Mouse (Mus musculus): ENCODE measurements around the gene Lamtor5. TPM values are rescaled to one million over a fixed set of nuclear protein-coding genes. Genes with fewer than 3 reads are reported as not detected.
"Not testable (repeated sequence)": the region's sequence is repeated elsewhere in the genome, so short reads cannot be mapped to it uniquely, and the experiment has no call there.

The Lamtor5 gene
- total RNA-seq, 1 experiment: 76.9 TPM

DNA sequence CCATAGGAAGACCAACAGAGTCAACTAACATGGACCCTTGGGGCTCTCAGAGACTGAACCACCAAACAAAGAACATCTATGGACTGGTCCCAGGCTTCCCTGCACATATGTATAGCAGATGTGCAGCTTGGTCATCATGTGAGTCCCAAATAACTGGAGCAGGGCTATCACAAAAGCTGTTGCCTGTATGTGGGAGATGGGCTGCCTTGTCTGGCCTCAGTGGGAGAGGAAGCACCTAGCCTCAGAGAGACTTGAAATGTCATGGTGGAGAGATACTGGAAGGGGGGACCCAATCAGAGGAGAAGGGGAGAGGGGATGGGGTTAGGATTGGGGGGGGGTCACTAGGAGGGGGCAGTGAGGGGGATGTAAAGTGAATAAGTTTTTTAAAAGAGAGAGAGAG is 8.7 kb downstream of the Lamtor5 start:
- no peak for DNase-seq (ENCODE audit: low read depth, low spot score)
- H3K9me3 ChIP-seq (ENCODE audit: control insufficient read depth, insufficient read depth, low read depth, low read length): no peaks in the 10 kb centered on the region
- H3K36me3 ChIP-seq (ENCODE audit: control insufficient read depth, insufficient read depth, low read length, poor library complexity, severe bottlenecking): 0 out of 2 replicates have a peak, but pooled peaks cover under 1% of the 10 kb centered on the region
- TF ChIP-seq ZC3H11A (IDR thresholded peaks at IDR 0.05; ENCODE audit: borderline replicate concordance, low read depth, low read length): no peak
- TF ChIP-seq HCFC1 (IDR thresholded peaks at IDR 0.05; ENCODE audit: borderline replicate concordance, insufficient read depth, low read length): no peak
- TF ChIP-seq CHD2 (IDR thresholded peaks at IDR 0.05; ENCODE audit: low read depth, low read length): no peak
- TF ChIP-seq MAFK (IDR thresholded peaks at IDR 0.05; ENCODE audit: insufficient read depth, low read depth, low read length): no peak
- TF ChIP-seq ZNF384 (IDR thresholded peaks at IDR 0.05; ENCODE audit: low read depth, low read length): no peak
- H3K4me3 ChIP-seq (ENCODE audit: insufficient read depth in 1 of 2, low read depth in 1 of 2, low read length in 2 of 2, poor library complexity in 1 of 2, severe bottlenecking in 1 of 2): no peak overlapping the region
- peaks cover 0 to 2% of the 10 kb centered on the region in 2 experiments; a peak in 1 of 4 replicates for H3K4me1 ChIP-seq (ENCODE audit: control insufficient read depth in 2 of 2, insufficient read depth in 2 of 2, low read length in 2 of 2, poor library complexity in 1 of 2)
- H3K27ac ChIP-seq (ENCODE audit: insufficient read depth, low read depth, low read length, poor library complexity, severe bottlenecking): no peak overlapping the region
- no peak overlapping the region for H3K9ac ChIP-seq (ENCODE audit: insufficient read depth, low read depth, low read length, poor library complexity, severe bottlenecking)
- in situ Hi-C loops (cut with MboI; ENCODE audit: low sequenced_read_pairs in 2 of 2, unreplicated experiment in 2 of 2): no loop called here

DNA sequence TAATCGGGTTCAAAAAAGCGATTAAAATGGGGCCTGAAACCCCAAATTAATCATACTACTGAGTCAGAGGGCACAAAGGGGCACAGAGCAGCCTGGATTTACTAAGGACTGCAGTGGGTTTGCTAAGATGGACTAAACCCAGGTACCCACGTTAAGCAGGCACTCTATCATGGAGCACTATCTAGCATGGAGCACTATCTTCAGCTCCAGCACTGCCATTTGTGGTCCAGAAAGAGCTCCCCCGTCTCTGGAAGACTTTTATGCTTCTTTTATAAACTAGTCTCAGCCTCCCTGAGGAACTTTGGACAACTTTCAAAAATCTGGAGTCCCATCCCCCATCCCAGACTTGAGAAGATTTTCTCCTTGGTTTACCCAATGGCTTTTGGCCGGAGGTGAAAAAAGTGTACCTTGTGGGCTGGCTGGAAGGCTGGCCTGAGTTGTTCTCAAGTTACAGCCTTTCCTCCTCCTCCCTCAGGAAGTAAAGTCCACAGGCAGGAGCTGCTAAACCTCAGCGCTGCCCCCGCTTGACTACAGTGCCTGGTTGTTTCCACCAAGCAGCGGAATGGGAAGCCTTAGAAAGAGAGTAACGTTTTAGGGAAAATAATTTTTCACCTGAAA is 12.2 kb downstream of the Lamtor5 start, which contains the start of gene Slc16a4:
Gene Slc16a4, plus strand, starts transcription at position 467 of the 618 bp plus-strand sequence.
- TF ChIP-seq HCFC1 (IDR thresholded peaks at IDR 0.05; ENCODE audit: borderline replicate concordance, insufficient read depth, low read length) (no peak), ZNF384 (IDR thresholded peaks at IDR 0.05; ENCODE audit: low read depth, low read length) (peak; percentile 86)
- Histone ChIP-seq H3K4me1 (ENCODE audit: control insufficient read depth in 2 of 2, insufficient read depth in 2 of 2, low read length in 2 of 2, poor library complexity in 1 of 2) (peaks cover 0 to 2% of the 10 kb centered on the region in 2 experiments; a peak in 1 of 4 replicates), H3K36me3 (ENCODE audit: control insufficient read depth, insufficient read depth, low read length, poor library complexity, severe bottlenecking) (no peaks in the 10 kb centered on the region), H3K9ac (ENCODE audit: insufficient read depth, low read depth, low read length, poor library complexity, severe bottlenecking) (no peak within 1 kb of the TSS; the same call in 1 of the 2 replicates), H3K27ac (ENCODE audit: insufficient read depth, low read depth, low read length, poor library complexity, severe bottlenecking) (no peak within 1 kb of the TSS), H3K9me3 (ENCODE audit: control insufficient read depth, insufficient read depth, low read depth, low read length) (no peaks in the 10 kb centered on the region), H3K4me3 (ENCODE audit: insufficient read depth in 1 of 2, low read depth in 1 of 2, low read length in 2 of 2, poor library complexity in 1 of 2, severe bottlenecking in 1 of 2) (no peak within 1 kb of the TSS)
- in situ Hi-C loops (cut with MboI; ENCODE audit: low sequenced_read_pairs in 2 of 2, unreplicated experiment in 2 of 2): no loop called here
- peak; percentile 37 for DNase-seq (ENCODE audit: low read depth, low spot score)

DNA sequence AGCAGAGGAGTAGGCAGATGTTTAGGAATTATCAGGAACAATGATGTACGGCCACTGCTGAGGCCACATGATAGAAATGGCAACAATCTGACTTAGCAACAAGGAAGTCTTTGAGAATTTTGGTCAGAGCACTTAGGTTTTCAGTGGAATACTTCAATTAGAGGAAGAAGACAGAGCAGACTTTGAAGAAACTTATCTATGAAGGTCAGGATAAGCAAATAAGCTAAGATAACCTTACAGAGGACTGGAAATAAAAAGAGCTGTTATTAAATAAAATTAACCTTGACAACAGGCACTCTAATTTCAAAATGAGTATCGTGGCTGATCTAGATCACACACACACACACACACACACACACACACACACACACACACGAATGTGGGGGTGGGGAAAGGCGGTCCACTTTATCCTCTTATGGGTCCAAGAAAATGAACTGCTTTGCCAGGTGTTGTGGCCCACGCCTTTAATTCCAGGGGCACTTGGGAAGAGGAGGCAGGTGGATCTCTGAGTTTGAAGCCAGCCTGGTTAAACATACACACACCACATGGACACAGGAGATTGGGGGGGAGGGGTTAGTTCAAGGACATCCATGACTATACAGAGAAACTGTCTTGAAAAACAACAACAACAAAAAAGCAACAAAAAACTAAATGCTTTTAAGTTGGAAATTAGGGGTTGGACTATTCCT is 17.2 kb downstream of the Lamtor5 start:
- DNase-seq (ENCODE audit: low read depth, low spot score): no peak
- no peaks in the 10 kb centered on the region for H3K4me1 ChIP-seq (ENCODE audit: control insufficient read depth in 2 of 2, insufficient read depth in 2 of 2, low read length in 2 of 2, poor library complexity in 1 of 2)
- no peaks in the 10 kb centered on the region for H3K36me3 ChIP-seq (ENCODE audit: control insufficient read depth, insufficient read depth, low read length, poor library complexity, severe bottlenecking)
- in situ Hi-C loops (cut with MboI; ENCODE audit: low sequenced_read_pairs in 2 of 2, unreplicated experiment in 2 of 2): no loop called here
- no peak overlapping the region for H3K9ac ChIP-seq (ENCODE audit: insufficient read depth, low read depth, low read length, poor library complexity, severe bottlenecking)
- no peak for TF ChIP-seq HCFC1 (IDR thresholded peaks at IDR 0.05; ENCODE audit: borderline replicate concordance, insufficient read depth, low read length)
- no peak for TF ChIP-seq ZNF384 (IDR thresholded peaks at IDR 0.05; ENCODE audit: low read depth, low read length)
- no peak for TF ChIP-seq ZC3H11A (IDR thresholded peaks at IDR 0.05; ENCODE audit: borderline replicate concordance, low read depth, low read length)
- no peak for TF ChIP-seq CHD2 (IDR thresholded peaks at IDR 0.05; ENCODE audit: low read depth, low read length)
- TF ChIP-seq MAFK (IDR thresholded peaks at IDR 0.05; ENCODE audit: insufficient read depth, low read depth, low read length): no peak
- no peak overlapping the region for H3K27ac ChIP-seq (ENCODE audit: insufficient read depth, low read depth, low read length, poor library complexity, severe bottlenecking)
- no peaks in the 10 kb centered on the region for H3K9me3 ChIP-seq (ENCODE audit: control insufficient read depth, insufficient read depth, low read depth, low read length)
- H3K4me3 ChIP-seq (ENCODE audit: insufficient read depth in 1 of 2, low read depth in 1 of 2, low read length in 2 of 2, poor library complexity in 1 of 2, severe bottlenecking in 1 of 2): no peak overlapping the region

DNA sequence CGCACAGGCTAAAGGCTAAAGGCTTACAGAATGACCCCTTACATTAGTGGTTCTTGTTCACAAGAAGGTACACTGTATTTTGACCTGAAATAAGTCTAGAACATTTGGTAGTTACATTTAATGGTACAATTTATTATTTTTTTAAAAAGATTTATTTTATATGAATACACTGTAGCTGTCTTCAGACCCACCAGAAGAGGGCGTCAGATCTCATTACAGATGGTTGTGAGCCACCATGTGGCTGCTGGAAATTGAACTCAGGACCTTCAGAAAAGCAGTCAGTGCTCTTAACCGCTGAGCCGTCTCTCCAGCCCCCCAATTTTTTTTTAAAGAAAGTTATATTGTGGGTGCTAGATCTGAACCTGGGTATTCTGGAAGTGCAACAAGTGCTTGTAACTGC is 18.3 kb downstream of the Lamtor5 start:
- H3K4me1 ChIP-seq (ENCODE audit: control insufficient read depth in 2 of 2, insufficient read depth in 2 of 2, low read length in 2 of 2, poor library complexity in 1 of 2); H3K9ac ChIP-seq (ENCODE audit: insufficient read depth, low read depth, low read length, poor library complexity, severe bottlenecking); H3K4me3 ChIP-seq (ENCODE audit: insufficient read depth in 1 of 2, low read depth in 1 of 2, low read length in 2 of 2, poor library complexity in 1 of 2, severe bottlenecking in 1 of 2); DNase-seq (ENCODE audit: low read depth, low spot score); H3K9me3 ChIP-seq (ENCODE audit: control insufficient read depth, insufficient read depth, low read depth, low read length); H3K27ac ChIP-seq (ENCODE audit: insufficient read depth, low read depth, low read length, poor library complexity, severe bottlenecking); H3K36me3 ChIP-seq (ENCODE audit: control insufficient read depth, insufficient read depth, low read length, poor library complexity, severe bottlenecking); in situ Hi-C loops (cut with MboI; ENCODE audit: low sequenced_read_pairs in 2 of 2, unreplicated experiment in 2 of 2): not testable (repeated sequence)

DNA sequence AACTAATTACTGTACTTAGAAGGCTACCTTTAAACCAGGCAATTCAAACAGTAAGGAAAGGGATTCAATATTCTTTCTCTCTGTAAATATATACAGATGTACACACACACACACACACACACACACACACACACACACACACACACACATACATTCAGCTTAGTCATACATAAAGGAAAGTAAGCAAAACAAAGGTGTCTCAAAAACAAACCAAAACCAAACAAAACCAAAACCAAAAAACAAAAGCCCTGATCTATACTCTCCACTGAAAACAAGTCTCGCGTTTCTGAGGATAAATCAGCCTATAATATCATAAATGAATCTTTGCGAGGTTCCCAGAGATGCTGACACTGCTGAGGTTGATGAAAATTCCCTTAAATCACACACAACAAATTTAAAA is 38.7 kb downstream of the Lamtor5 start:
- no peak overlapping the region for H3K27ac ChIP-seq (ENCODE audit: insufficient read depth, low read depth, low read length, poor library complexity, severe bottlenecking)
- DNase-seq (ENCODE audit: low read depth, low spot score): no peak
- H3K36me3 ChIP-seq (ENCODE audit: control insufficient read depth, insufficient read depth, low read length, poor library complexity, severe bottlenecking): no peaks in the 10 kb centered on the region
- H3K9ac ChIP-seq (ENCODE audit: insufficient read depth, low read depth, low read length, poor library complexity, severe bottlenecking): no peak overlapping the region
- no peaks in the 10 kb centered on the region for H3K9me3 ChIP-seq (ENCODE audit: control insufficient read depth, insufficient read depth, low read depth, low read length)
- H3K4me1 ChIP-seq (ENCODE audit: control insufficient read depth in 2 of 2, insufficient read depth in 2 of 2, low read length in 2 of 2, poor library complexity in 1 of 2): peaks cover 0 to 1% of the 10 kb centered on the region in 2 experiments; a peak in 1 of 4 replicates
- no peak overlapping the region for H3K4me3 ChIP-seq (ENCODE audit: insufficient read depth in 1 of 2, low read depth in 1 of 2, low read length in 2 of 2, poor library complexity in 1 of 2, severe bottlenecking in 1 of 2)
- in situ Hi-C loops (cut with MboI; ENCODE audit: low sequenced_read_pairs in 2 of 2, unreplicated experiment in 2 of 2): no loop called here
- TF ChIP-seq HCFC1 (IDR thresholded peaks at IDR 0.05; ENCODE audit: borderline replicate concordance, insufficient read depth, low read length) (no peak), MAFK (IDR thresholded peaks at IDR 0.05; ENCODE audit: insufficient read depth, low read depth, low read length) (no peak), CHD2 (IDR thresholded peaks at IDR 0.05; ENCODE audit: low read depth, low read length) (no peak), ZC3H11A (IDR thresholded peaks at IDR 0.05; ENCODE audit: borderline replicate concordance, low read depth, low read length) (no peak), ZNF384 (IDR thresholded peaks at IDR 0.05; ENCODE audit: low read depth, low read length) (no peak)
